Comparison of ENCODE assay signal across 8 mouse cellular contexts in genomic region chr10:61080931-61081255, GRCm38 (mm10). TPM values are rescaled to one million over a fixed set of nuclear protein-coding genes. Genes with fewer than 3 reads are reported as not detected.
DNase-seq lines count a peak whose midpoint lies in the region; ATAC-seq and TF ChIP-seq lines count a peak whose summit lies in the region.

No protein-coding gene starts in this region.

- H3K4me3 ChIP-seq in heart, embryonic 10.5 days, result no peak overlapping the region
- no peak overlapping the region for H3K4me3 ChIP-seq in midbrain, embryonic 11.5 days (ENCODE audit: low read depth, low read length)
- H3K4me3 ChIP-seq in midbrain, postnatal 0 days (ENCODE audit: low read depth, low read length), result no peak overlapping the region
- no peak overlapping the region for H3K4me3 ChIP-seq in intestine, embryonic 16.5 days (ENCODE audit: low read length)

- no peak for ATAC-seq in midbrain, embryonic 11.5 days (ENCODE audit: low FRiP score)
- ATAC-seq in midbrain, postnatal 0 days (ENCODE audit: low FRiP score), result no peak
- peak; percentile 81 for ATAC-seq in intestine, embryonic 16.5 days

- no peaks in the 10 kb centered on the region for H3K36me3 ChIP-seq in heart, embryonic 10.5 days
- H3K36me3 ChIP-seq in midbrain, embryonic 11.5 days (ENCODE audit: control insufficient read depth, insufficient read depth, low read length), result no peaks in the 10 kb centered on the region
- H3K36me3 ChIP-seq in midbrain, postnatal 0 days (ENCODE audit: insufficient read depth, low read length), result no peaks in the 10 kb centered on the region
- no peaks in the 10 kb centered on the region for H3K36me3 ChIP-seq in intestine, embryonic 16.5 days (ENCODE audit: control insufficient read depth, insufficient read depth, low read length)

- peak overlapping the region; percentile 78; the same call in 1 of the 2 replicates for H3K27ac ChIP-seq in heart, embryonic 10.5 days
- H3K27ac ChIP-seq in midbrain, embryonic 11.5 days (ENCODE audit: low read depth, low read length), result no peak overlapping the region; the same call in 1 of the 2 replicates
- no peak overlapping the region for H3K27ac ChIP-seq in midbrain, postnatal 0 days (ENCODE audit: low read depth, low read length)
- H3K27ac ChIP-seq in intestine, embryonic 16.5 days (ENCODE audit: low read length), result no peak overlapping the region

- no peaks in the 10 kb centered on the region for H3K27me3 ChIP-seq in heart, embryonic 10.5 days (ENCODE audit: insufficient read depth, poor library complexity, severe bottlenecking)
- no peaks in the 10 kb centered on the region for H3K27me3 ChIP-seq in midbrain, embryonic 11.5 days (ENCODE audit: control insufficient read depth, insufficient read depth, low read length)
- H3K27me3 ChIP-seq in midbrain, postnatal 0 days (ENCODE audit: insufficient read depth, low read length), result no peaks in the 10 kb centered on the region
- H3K27me3 ChIP-seq in intestine, embryonic 16.5 days (replicated peaks; ENCODE audit: control insufficient read depth, insufficient read depth, low read length), result no peaks in the 10 kb centered on the region

- no peak overlapping the region for H3K4me2 ChIP-seq in midbrain, embryonic 11.5 days
- H3K4me2 ChIP-seq in midbrain, postnatal 0 days (ENCODE audit: low read depth, low read length, poor library complexity, severe bottlenecking), result no peak overlapping the region
- peak overlapping the region; percentile 32 for H3K4me2 ChIP-seq in intestine, embryonic 16.5 days (ENCODE audit: low read depth, low read length)

- WGBS in heart, embryonic 10.5 days, result 75% methylated on average over 11 of the region's 11 CpGs
- WGBS in midbrain, embryonic 11.5 days, result 88% methylated on average over 11 of the region's 11 CpGs
- WGBS in midbrain, postnatal 0 days, result 86% methylated on average over 11 of the region's 11 CpGs
- WGBS in intestine, embryonic 16.5 days, result 50% methylated on average over 11 of the region's 11 CpGs

- no peak for TF ChIP-seq CTCF in midbrain, postnatal 0 days (IDR thresholded peaks at IDR 0.05)

- H3K9ac ChIP-seq in midbrain, embryonic 11.5 days (ENCODE audit: low read length), result peak overlapping the region; percentile 60; the same call in 1 of the 2 replicates
- H3K9ac ChIP-seq in midbrain, postnatal 0 days (replicated peaks; ENCODE audit: low read length, poor library complexity, severe bottlenecking), result no peak overlapping the region
- peak overlapping the region; percentile 46; the same call in 1 of the 2 replicates for H3K9ac ChIP-seq in intestine, embryonic 16.5 days (ENCODE audit: low read depth, low read length)

- DNase-seq in heart, embryonic 10.5 days (ENCODE audit: low spot score), result no peak
- no peak for DNase-seq in heart, adult 18-20 months
- DNase-seq in midbrain, embryonic 11.5 days (ENCODE audit: low spot score, missing footprints), result no peak
- no peak for DNase-seq in midbrain, postnatal 0 days (ENCODE audit: low spot score)
- DNase-seq in testis, postnatal 14 days (ENCODE audit: low spot score), result peak; percentile 71
- no peak for DNase-seq in lung, postnatal 36 days
- DNase-seq in retina, embryonic 14.5 days (ENCODE audit: low spot score), result no peak

- peaks cover 23% of the 10 kb centered on the region for H3K4me1 ChIP-seq in heart, embryonic 10.5 days
- H3K4me1 ChIP-seq in midbrain, embryonic 11.5 days (ENCODE audit: control insufficient read depth, insufficient read depth, low read length), result peaks cover 6% of the 10 kb centered on the region; the same call in 1 of the 2 replicates
- H3K4me1 ChIP-seq in midbrain, postnatal 0 days (ENCODE audit: insufficient read depth, low read length), result peaks cover 7% of the 10 kb centered on the region; the same call in 1 of the 2 replicates
- H3K4me1 ChIP-seq in intestine, embryonic 16.5 days (ENCODE audit: control insufficient read depth, insufficient read depth, low read length), result peaks cover 5% of the 10 kb centered on the region; the same call in 1 of the 2 replicates

- no peaks in the 10 kb centered on the region for H3K9me3 ChIP-seq in heart, embryonic 10.5 days
- H3K9me3 ChIP-seq in midbrain, embryonic 11.5 days (ENCODE audit: control insufficient read depth, low read length), result no peaks in the 10 kb centered on the region
- no peaks in the 10 kb centered on the region for H3K9me3 ChIP-seq in midbrain, postnatal 0 days (ENCODE audit: low read length)
- no peaks in the 10 kb centered on the region for H3K9me3 ChIP-seq in intestine, embryonic 16.5 days (ENCODE audit: control insufficient read depth, low read length)

RNA-seq across cellular contexts. Expression of gene Pcbd1, which starts 8.2 kb away (rescaled TPM):
- polyA plus RNA-seq in heart, embryonic 10.5 days (2016; fragmentation: Nextera tagmentation; extraction: Ambion mirVana), result 63.1 and 69.7 TPM in 2 replicates
- 1 to 10 TPM in 1 of 2 experiments, under 1 TPM in 1; 0.77 to 1.3 TPM for total RNA-seq in heart, adult 18-20 months (2021)
- polyA plus RNA-seq in midbrain, embryonic 11.5 days (2014; fragmentation: Nextera tagmentation; extraction: Ambion mirVana), result 29.9 and 31.0 TPM in 2 replicates
- 15.6 and 30.3 TPM in 2 replicates for total RNA-seq in midbrain, postnatal 0 days (2014; rRNA removed)
- 73.1 and 74.8 TPM in 2 replicates for polyA plus RNA-seq in midbrain, postnatal 0 days (2015; fragmentation: Nextera tagmentation; extraction: Ambion mirVana)
- 246 and 248 TPM in 2 replicates for polyA plus RNA-seq in intestine, embryonic 16.5 days (2015; fragmentation: Nextera tagmentation; extraction: Ambion mirVana)
